Mouse (Mus musculus): ENCODE measurements around the gene Hlf.

Hlf gene

DNA sequence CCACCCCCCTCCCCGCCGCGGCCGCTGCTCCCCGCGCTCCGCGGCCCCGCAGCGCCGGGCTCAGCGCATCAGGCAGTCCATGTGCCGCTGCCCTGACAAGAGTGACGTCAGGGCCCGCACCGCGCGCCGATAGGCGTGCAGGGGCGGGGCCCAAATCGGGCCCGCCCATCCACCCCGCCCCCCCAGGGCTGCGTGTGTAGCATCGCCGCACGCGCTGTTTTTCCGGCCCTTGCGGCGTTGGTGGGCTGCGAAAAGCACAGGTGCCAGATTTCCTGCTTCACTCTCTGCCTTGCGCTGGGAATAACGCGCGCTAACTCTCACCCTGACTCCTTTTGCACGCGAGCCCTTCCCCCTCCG is at the start of gene Hlf:
Gene Hlf (minus strand): TSS at position 79 of the 357 bp plus-strand sequence.
- DNase-seq = peak; percentile 94 to 95

DNA sequence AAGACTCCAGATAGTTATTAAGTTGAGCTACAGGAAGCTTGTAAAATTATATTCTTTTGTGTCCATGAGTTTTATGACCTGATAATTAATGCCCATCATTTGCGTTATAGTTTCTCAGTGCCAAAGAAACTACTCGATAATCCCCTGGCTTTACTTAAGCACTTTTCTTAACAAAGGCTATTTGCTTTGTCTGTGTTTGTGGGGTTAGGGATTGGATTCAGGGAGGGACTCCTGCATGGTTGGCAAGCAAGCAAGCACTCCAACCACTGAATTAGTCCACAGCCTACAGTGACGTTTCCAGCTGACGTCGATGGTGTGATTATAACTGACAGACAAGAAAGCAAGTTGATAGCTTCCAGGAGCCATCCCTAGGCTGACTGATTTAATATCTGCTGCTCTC is 48.1 kb upstream of the Hlf start:
- no peak for DNase-seq

DNA sequence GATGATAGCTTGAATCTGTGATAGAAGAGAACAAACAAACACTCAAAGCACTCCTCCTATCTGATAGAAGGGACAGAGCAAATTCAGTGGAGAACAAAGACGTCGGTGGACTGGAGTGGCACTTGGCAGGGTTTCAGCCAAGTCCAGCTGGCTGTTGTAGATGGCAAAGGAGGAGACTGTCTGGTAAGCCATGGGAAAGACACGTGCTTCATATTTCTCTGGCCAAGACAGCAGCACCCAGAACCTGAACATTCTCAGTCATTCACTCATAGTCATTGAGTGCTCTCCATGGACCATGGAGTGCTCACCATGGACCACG is 34.5 kb upstream of the Hlf start:
- peak in 1 of 2 experiments; percentile 38 for DNase-seq

DNA sequence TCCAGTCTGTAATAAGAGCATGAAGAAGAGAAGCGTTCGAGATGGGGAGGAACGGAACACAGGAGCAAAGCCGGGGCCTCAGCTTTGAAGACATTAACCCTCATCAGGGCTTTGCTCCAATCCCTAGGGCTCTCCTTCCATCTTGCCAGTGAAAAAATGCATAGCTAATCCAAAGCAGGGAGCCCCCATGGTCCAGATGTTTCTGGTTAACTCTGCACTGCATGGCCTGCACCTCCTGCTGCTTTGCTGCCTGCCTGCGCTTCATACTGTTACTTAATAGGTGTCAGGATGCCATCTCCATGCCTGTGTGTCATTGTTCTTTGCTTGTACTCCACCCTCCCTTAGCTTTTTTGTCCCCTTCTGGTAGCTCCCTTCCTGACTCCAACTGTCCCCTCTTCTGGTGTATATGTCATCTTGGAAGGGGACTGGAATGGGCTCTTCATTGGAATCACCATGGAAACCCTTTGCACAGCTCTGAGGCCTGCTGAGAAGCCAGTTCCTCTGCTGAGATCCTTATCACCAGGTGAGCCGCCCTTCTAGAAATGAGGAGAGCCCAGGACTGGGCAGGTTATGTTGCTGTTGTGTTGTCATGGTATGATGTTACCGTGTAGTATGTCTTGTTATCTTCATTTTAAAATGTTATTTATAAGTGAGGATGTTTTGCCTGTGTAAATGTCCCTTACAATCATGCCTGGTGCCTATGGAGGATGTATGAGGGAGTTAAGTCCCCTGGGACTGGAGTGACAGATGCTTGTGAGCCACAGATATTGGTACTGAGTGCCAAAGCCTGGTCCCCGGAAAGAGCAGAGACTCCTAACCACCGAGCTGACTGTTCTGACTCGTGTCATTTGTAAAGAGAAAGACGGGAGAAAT is 33.9 kb upstream of the Hlf start:
- DNase-seq = peak in 1 of 2 experiments; percentile 13

DNA sequence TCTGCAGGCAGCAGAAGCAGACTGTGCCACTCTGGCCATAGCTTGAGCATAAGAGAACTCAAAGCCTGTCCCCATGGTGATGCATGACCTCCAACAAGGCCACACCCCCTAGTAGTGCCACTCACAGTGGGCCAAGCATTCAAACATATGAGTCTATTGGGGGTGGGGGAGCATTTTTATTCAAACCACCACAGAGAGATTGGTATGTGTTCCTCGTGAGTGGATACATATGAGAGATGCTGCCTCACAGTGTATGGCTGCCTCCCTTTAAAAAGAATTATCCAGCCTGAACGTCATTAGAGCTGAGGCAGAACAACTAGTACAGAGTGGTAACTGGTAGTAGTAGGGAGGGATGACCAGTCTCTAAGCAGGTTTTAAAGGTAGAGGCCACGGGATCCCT is 33.2 kb upstream of the Hlf start:
- no peak for DNase-seq

DNA sequence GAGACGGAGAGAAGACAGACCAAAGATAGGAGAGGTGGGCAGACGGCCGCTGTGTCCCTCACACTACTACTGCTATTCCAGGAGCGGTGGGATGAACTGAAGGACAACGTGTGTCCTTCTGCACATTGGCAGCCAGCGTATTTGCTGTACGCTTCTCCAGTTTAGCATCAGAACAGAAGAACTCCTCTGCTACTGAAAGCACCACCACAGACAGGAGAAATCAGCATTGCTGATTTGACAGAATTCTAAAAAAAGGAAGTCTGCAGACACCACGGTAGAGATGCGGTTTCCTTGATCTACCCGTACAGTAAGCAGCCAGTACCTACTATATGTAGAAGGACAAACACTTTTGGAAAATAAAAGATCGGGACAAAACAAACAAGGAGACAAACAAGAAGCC is 29.0 kb upstream of the Hlf start:
- no peak for DNase-seq

DNA sequence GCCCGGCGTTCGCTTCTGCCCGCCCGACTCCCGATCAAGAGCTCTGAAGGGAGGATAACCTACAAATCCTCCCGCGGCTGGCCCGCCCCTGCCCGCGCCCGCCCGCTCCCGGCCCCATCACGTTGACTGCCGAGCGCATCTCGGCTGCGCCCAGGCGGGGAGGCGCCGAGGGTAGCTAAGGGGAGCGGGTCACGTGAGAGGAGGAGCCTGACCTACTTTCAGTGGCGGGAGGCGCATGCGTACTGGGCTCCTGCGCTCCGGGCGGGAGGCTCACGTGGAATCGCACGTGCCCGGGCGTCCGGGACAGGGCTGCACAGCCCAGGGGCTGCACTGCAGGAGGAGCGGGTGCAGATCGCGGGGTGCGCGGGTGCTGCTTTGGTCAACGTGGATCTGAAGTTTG is 27.2 kb upstream of the Hlf start:
- DNase-seq = peak; percentile 99

DNA sequence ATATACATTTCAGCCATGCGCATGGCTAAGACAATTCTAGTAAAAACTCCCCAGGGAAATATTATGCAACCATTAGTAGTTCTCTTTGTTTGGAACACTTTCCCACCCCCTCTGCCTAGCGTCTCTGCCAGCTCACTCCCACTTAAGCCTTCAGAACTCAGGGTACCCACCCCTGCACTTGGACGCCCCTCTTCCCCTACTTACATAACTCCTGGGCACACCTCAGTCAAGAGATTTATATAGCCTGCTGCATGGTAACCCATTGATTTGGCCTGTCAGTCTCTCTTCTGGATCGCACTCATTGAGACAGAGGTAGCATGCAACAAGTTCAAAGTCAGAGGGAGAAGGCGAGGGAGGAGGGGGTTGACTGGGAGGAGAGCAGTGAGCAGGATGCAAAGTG is 26.3 kb upstream of the Hlf start:
- DNase-seq = peak in 1 of 2 experiments; percentile 9

DNA sequence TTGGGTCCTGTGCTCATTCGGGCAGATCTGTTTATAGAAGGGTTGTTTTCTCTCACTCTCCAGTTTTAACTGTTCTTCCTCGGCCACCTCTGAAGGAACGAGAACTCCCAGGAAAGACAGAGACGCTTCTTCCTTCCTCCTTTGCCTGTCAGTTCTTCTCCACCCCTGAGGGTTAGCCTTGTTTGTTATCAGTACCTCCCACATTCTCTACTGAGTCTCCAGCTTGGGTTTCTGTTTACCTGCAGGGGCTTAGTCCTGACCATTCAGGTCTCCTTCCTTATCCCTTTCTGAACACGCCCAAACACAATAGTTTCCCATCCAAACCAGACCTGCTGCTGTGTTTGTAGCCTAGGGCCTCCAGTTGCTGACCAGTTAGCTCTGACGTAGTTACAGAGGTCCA is 8.2 kb upstream of the Hlf start:
- DNase-seq = no peak

DNA sequence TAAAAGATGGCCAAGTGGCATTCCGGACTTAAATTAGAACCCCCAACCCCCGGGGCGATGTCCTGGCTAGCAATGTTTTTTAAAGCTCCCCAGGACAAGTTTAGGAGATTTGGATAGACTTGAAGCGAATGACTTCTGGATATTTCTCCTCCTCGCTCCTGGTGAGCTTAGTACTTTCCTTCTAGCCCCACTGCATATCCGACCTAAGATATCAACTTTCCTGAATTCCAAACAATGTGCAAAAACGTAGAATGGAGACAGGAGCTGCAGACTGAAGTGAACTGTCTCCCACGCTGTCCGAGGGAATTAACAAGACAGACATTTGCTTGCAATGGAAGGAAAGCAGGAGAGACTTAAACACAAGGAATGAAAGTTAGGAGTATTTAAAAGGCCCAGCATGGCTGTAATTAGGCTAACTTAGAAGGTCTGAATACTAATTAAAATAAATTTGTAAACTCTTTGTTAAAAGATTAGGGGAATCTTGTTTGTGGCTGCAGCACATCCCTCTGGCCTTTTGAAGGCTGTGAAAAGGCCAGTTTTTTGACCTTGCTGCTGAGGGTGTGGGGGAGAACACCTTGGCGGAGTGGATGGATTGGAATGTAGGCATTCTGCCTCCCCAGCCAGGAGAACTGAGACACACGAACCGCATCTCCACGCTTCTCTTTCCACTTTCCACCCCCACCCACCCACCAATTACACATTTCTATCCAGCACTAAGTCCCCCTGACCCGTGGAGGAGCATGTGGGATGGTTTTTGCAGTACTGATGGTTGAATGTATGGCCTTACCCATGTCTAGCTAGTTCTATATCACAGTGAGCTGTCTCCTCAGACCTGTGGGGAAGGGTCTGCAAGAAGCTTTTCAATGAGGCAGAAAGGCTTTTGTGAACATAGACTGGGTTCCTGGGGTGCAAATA is 833 bp upstream of the Hlf start:
- DNase-seq = no peak

DNA sequence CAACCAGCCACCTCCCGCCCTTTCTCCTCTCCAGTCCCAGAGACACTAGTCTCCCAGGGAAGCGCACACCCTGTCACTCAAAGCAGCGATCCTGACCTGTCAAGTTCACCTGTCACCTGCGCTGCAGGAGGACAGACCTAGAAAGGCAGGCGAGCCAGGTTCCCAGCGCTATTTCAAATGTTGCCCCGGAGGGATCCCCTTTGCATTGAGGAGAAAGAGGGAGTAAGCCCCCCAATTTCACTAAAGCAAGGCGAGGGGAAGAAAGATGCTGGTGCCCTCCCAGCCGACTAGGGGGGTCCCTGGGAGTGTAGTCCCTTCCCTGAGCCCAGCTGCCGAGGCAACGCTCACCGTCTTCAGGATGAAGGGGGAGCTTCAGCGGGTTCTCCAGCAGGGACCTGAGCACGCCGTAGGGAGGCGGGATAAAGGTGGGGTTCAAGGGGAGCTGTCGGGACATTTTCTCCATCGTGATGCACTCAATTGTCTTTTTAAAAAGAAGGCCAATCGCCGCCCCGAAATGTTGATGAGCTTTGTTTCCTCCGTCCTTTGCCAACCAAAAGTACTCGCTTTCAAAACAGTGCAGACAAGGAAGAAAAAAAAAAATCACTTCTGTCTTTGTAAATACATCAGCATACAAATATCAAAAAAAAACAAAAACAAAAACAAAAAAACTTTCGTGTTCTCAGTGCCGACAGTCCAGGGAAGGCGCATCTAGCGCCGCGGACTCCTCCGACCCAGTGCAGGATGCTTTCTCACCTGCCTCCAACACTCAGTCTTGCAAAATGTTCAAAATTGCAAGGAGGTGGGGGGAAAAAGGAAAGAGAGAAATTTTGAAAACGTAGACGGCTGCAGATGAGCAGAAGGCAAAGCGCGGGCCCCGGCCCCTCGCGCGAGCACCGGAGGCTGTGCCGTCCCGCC is 536 bp downstream of the Hlf start:
- peak; percentile 29 for DNase-seq

DNA sequence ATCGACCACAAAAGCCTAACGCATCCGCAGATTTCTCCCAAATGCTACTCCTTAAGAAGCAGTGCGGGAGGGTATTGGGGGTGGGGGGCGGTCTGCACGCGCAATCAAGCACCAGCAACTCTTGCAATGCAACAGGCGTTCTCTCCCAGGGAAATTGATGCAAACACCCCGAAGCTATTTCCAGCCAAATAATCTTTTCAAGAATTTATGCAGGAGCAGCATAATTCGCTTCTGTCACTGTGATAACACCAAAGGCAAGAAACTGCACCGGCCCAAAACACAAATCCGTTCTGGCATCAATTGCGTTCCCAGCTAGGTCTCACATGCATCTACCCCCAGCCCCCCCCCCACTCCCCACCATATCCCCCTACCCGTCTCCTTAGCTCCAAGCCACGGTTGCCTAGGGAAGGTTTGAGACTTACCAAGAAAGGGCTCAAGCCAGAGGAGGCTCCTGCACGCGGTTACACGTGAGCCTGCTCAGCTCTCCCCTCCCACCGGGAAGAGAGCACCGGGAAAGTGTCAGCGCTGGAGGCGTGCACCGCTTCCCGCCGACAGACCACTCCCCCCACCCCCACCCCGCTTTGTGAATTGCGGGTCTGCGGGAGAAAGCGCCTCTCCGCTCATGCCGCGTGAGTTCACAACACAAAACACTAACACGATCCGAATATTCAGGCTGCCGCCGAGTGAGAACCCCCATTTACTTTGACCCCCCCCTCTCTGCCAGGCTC is 1.4 kb downstream of the Hlf start:
- DNase-seq = peak in 1 of 2 experiments; percentile 35

DNA sequence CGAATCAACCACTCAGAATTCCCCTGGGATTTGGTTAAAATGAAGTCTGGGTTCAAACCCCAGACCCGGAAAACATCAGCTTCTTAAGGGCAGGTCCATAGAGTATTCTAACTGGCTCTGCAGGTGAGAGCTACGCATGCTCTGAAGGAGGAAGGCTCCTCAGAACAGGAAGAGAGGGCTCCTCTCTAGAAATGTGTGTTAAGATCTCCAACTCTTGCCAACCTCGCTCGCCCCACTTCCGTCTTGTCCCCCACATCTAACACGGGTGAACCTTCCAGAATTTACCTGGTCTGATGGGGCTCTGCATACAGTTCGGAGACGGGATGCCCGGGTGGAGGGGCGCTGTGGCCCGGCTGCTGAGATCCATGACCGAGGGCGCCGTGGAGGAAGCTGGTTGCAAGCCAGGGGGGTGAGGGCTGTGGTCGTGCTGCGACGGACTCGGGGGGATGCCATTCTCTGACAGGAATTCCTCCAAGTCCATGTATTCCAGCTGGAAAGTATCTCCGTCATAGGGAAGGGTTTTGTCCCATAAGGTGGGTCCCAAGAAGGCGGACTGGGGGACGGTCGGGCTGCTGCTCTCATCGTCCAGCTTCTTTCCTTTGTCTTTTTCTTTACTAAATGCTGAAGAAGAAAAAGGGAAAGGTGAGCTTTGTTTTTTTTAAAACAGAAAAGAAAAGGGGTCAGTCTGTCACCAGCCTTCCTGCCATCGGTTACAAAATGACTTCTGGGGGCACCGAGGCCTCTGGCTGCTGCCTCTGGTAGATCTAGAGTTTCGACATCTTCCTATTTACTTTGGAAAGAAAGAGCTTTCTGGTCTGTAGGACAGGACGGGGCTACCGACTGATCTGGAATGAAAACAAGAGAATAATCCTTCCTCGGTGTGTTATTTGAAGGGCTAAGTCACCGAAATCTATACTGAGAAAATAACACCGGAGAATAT is 2.9 kb downstream of the Hlf start:
- no peak for DNase-seq

DNA sequence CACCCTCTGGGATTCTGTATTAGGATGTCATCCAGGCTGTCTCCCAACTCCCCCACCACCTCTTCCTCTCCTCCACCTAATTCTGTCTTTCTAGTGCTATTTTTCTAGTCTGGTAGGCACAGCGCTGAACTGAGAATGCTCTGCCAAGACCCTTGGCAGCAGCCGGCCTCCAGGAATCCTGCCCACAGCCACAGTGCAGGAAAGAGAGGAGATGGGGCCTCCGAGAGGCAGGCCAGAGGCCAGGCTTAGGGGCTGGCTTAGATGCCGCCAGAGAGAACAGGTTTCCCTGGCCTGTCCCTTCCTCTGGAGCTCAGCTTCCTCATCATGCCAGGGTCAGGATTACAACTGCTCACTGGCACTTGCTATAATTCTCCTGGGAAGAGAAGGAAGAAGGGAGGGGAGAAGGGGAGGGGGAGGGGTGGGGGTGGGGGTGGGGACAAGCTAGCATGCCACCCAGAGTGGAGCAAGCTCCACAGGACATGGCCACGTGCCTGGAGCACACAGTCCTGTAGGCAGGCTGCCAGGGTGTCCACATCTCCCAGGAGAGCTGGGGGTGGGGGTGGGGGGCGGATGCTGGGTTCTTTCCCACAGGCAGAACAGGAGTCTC is 8.6 kb downstream of the Hlf start:
- DNase-seq = peak; percentile 94 to 96

DNA sequence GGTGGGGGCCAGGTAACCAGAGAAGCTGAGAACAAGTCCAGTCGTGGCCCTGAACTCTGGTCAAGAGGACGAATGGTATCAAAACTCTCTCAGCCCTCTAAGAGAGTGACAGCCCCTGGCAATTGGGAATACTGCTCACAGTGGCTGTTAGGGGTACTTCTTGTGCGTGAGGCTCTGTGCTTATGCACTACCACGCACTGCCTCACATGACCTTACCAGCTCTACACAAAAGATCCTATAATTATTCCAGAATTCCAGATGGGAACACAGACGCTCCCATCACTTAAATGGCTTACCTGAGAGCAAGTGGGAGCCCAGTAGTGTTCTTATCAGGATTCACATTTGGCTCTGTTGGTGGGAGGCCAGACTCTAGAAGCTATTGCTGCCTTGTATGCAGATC is 9.6 kb downstream of the Hlf start:
- peak; percentile 32 to 45 for DNase-seq

DNA sequence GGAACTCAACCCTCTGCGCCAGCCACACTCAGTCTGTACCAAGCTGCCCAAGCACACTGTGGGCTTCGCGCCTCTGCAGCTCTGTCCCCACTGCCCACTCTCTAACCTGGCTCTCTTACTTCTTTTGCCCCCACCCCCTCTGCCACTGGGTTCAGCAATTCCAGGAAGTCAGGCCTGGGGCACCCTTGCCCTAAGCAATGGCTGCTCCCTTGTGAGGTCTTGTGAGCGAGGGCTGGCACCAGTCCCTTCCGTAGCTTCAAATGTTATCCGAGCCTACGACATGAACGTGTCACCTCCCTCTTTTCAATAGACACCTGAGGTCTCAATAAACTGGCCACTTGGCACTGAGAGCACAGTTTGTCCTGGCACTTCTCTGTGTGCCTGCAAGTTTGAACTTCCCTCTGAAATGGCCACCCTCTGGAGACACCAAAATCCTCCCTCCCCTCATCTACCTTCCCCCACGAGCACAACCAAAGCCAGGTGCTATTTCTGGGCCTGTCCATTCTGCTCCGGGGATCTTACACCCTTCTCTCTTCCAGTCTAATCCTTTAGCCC is 10.5 kb downstream of the Hlf start:
- DNase-seq = peak in 1 of 2 experiments; percentile 12

DNA sequence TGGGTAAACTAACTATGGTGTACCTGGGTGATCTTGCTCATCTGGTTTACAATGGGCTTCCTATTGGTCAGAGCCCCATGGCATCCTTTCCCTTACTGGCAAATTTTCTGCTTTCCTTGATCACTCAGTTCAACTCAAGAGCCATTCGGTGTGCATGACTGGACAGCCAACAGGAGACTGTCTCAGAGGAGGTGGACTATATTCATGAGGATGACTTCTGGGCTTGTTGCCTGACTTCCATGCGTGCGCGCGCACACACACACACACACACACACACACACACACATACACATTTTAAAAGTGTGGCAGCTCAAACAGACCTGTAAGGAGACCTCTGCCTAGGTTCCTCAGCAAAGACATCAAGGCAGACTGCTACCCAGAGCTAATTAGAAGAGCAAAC is 12.7 kb downstream of the Hlf start:
- peak in 1 of 2 experiments; percentile 33 for DNase-seq

DNA sequence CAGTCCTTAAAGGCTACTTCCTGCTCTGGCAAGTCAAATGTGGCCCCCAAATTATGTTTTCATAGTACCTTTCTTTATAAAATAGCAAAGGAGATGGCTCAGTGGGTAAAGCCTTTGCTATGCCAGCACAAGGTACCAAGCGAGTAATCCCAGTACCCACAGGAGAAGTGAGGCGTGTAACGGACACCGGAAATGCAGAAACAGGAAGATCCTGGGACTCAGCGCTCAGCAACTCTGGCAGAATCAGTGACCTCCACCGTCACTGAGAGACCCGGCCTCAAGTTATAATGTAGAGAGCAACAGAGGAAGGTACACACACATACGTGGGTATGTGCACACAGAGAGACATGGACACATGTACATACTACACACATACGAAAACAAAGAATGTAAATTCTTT is 14.3 kb downstream of the Hlf start:
- DNase-seq = no peak

DNA sequence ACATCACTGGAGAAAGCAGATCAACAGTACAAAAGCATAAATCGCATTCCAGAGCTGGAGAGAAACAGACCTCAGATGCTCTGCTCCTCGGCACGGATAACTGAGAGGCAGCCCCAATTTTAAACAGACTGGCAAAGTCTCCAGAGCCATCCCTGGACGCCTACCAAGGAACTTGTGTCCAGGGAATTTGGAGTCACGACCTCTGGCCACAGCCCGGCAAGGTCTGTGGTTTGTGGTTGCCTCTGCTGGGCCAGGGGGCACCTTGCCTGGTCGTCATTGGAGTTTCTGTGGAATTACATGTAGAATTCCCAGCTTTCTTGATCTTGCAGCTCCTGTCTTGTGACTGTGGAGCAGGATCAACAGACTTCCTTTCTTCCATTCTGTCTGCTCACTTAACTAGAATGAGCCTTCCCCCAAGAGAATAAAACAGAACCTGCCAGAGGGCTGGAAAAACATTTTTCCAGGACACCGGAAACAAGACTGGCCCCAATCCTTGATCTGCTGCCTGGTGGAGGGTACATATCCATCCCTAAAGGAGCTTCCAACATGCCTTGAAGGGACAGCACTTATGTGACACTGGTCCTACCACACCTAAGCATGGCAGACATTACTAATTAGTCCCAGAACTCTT is 19.1 kb downstream of the Hlf start:
- no peak for DNase-seq

DNA sequence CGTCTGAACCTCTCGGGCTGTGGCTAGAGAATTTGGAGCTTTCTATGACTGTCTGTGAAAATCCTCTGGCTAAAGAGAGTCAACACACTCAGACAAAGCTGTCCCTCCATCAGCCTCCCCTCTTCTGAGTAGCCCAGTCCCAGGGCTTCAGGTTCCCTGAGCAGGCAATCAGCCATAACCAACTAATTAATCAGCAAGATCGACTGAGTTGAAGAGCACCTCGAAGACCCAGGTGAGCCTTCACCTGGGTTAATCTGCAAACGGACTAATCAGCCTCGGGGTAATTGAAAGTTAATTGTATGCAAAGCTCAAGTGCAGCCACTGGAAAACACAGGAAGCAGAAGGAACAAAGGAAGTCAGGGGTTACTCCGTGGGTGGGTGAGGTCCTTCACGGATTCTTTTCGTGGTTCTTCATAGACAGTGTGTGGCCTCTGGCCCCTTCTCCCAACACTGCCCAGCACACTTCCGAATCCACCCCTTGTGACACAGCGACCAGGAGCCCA is 19.9 kb downstream of the Hlf start:
- DNase-seq = no peak
